Mouse (Mus musculus) forebrain, postnatal 0 days (tissue): ENCODE results near the gene Brwd3. TPM values are rescaled to one million over a fixed set of nuclear protein-coding genes. Genes with fewer than 3 reads are reported as not detected.

Experiments used
- ATAC-seq: fragments of 200-750 bp; cut with Nextera tagmentation; 2 replicates; pipeline ENCODE4 v1.8.0; 2017; ENCODE audit warnings: mild to moderate bottlenecking, moderate library complexity
- DNase-seq: peaks from one replicate; pipeline ENCODE4 v3.0.0-alpha.2; 2015
- H3K27ac ChIP-seq: fragments of 300-500 bp; sonication (generic); 2 replicates; pipeline ENCODE4 v1.5.1; 2014; ENCODE audit warnings: low read depth, mild to moderate bottlenecking, antibody characterized with exemption, low read length, moderate library complexity, mixed read lengths
- H3K27me3 ChIP-seq: fragments of 300-500 bp; sonication (generic); 2 replicates; pipeline ENCODE4 v1.6.1; 2014; ENCODE audit warnings: mild to moderate bottlenecking, low read length, mixed read lengths; ENCODE audit not compliant: insufficient read depth
- H3K36me3 ChIP-seq: fragments of 300-500 bp; sonication (generic); 2 replicates; pipeline ENCODE4 v1.6.1; 2014; ENCODE audit warnings: mild to moderate bottlenecking, moderate library complexity; ENCODE audit not compliant: insufficient read depth
- H3K4me1 ChIP-seq: fragments of 300-500 bp; sonication (generic); 2 replicates; pipeline ENCODE4 v1.6.1; 2014; ENCODE audit warnings: antibody characterized with exemption; ENCODE audit not compliant: insufficient read depth
- H3K4me2 ChIP-seq: fragments of 300-500 bp; sonication (generic); 2 replicates; pipeline ENCODE4 v1.6.1; 2014; ENCODE audit warnings: low read depth, mild to moderate bottlenecking, moderate library complexity
- H3K4me3 ChIP-seq: fragments of 300-500 bp; sonication (generic); 2 replicates; pipeline ENCODE4 v1.5.1; 2014; ENCODE audit warnings: low read depth, low read length, mixed read lengths
- H3K9ac ChIP-seq: fragments of 300-500 bp; sonication (generic); 2 replicates; pipeline ENCODE4 v1.6.1; 2014; ENCODE audit warnings: mild to moderate bottlenecking
- H3K9me3 ChIP-seq: fragments of 300-500 bp; sonication (generic); 2 replicates; pipeline ENCODE4 v1.6.1; 2016; ENCODE audit warnings: low read length
- CTCF ChIP-seq: sonication (generic); IDR thresholded peaks from 2 replicates; pipeline ENCODE4 v1.5.1; 2016; ENCODE audit warnings: antibody characterized with exemption, control low read depth, low read depth
- WGBS: fragments of 180-500 bp; shearing (Covaris S2); extraction: QIAGEN DNeasy Blood & Tissue Kit; methylation state at CpG from one replicate; pipeline ENCODE4 v1.1.7; 2014; 5-methylcytosine and 5-hydroxymethylcytosine counted together
- polyA plus RNA-seq: library from polyadenylated mRNA; unstranded; fragments of >200 nt; fragmentation: Nextera tagmentation; extraction: Ambion mirVana; gene quantifications from 2 replicates; pipeline ENCODE4 v1.2.1, GENCODE M21; 2015
- total RNA-seq: library from RNA; depleted of rRNA; stranded (reverse); fragments of >200 nt; gene quantifications from 2 replicates; pipeline ENCODE4 v1.2.3, GENCODE M21; 2014; rRNA removed

Brwd3 gene
- total and polyA plus RNA-seq, 2 experiments from 2014 or later = 2.9 to 6.9 TPM

DNA sequence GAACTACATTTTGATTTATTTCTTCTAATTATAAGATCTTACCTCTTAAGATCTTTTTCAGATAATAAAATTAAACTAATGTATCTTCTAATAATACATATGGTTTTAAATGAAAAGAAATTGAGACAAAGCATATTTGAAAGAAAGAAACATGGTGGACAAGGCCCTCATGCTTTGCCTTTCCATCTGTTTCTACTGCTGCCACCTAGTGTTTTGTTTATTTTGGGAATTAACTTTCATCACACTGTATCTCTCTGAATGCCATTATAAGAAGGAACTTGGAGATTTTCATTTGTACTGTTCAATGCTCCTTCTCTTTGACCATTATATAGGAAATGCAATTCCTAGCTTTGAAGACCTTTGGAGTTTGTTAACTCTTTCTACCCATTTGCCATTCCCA is 109.9 kb downstream of the Brwd3 start:
- no peaks in the 10 kb centered on the region for H3K27me3 ChIP-seq
- no peaks in the 10 kb centered on the region for H3K4me1 ChIP-seq
- H3K36me3 ChIP-seq = no peaks in the 10 kb centered on the region
- no peak overlapping the region for H3K9ac ChIP-seq
- DNase-seq (no peak), ATAC-seq (no peak)
- no peak overlapping the region for H3K27ac ChIP-seq
- TF ChIP-seq CTCF = no peak
- no peak overlapping the region for H3K4me2 ChIP-seq
- no peaks in the 10 kb centered on the region for H3K9me3 ChIP-seq
- H3K4me3 ChIP-seq = no peak overlapping the region

- Histone ChIP-seq H3K4me1 (no peaks in the 10 kb centered on the region), H3K27ac (no peak overlapping the region), H3K36me3 (no peaks in the 10 kb centered on the region), H3K9me3 (no peaks in the 10 kb centered on the region), H3K27me3 (no peaks in the 10 kb centered on the region), H3K4me2 (no peak overlapping the region), H3K9ac (no peak overlapping the region), H3K4me3 (no peak overlapping the region)
- WGBS = 97% methylated on average over 1 of the region's 1 CpGs
- no peak for TF ChIP-seq CTCF
- DNase-seq (no peak), ATAC-seq (no peak)
Measured at GRCm38 (mm10) chrX:108722447-108722846, 111.7 kb downstream of the Brwd3 start.

GRCm38 (mm10) chrX:108704312-108704711 is 129.9 kb downstream of the Brwd3 start:
- Histone ChIP-seq H3K4me1 (no peaks in the 10 kb centered on the region), H3K27me3 (no peaks in the 10 kb centered on the region), H3K4me2 (no peak overlapping the region), H3K9me3 (no peaks in the 10 kb centered on the region), H3K27ac (no peak overlapping the region), H3K4me3 (no peak overlapping the region), H3K9ac (no peak overlapping the region), H3K36me3 (no peaks in the 10 kb centered on the region)
- 78% methylated on average over 2 of the region's 2 CpGs for WGBS
- DNase-seq (no peak), ATAC-seq (no peak)
- TF ChIP-seq CTCF = no peak

Other genes starting within 250 kb of the Brwd3 start
- gene Gm379, start 169.5 kb downstream of the Brwd3 start, total RNA-seq = not detected in 2 replicates
- gene Gm379, start 169.5 kb downstream of the Brwd3 start, polyA plus RNA-seq = not detected in 2 replicates
- gene Hmgn5, start 179.0 kb upstream of the Brwd3 start, total RNA-seq = 0.46 and 1.2 TPM in 2 replicates
- gene Hmgn5, start 179.0 kb upstream of the Brwd3 start, polyA plus RNA-seq = 11.1 and 12.3 TPM in 2 replicates